Mouse (Mus musculus): ENCODE measurements at regions not wholly inside any gene's neighbourhood (a gene's known extent, or its start where the extent isn't known, plus 50 kb on each side); places are given as distances from the start of the nearest gene placed in this dataset.

- Histone ChIP-seq H3K27me3 (ENCODE audit: control insufficient read depth, insufficient read depth, low read length) (no peaks in the 10 kb centered on the region), H3K9ac (replicated peaks; ENCODE audit: low read length) (no peak overlapping the region), H3K4me3 (replicated peaks; ENCODE audit: low read depth, low read length) (no peak overlapping the region), H3K27ac (replicated peaks; ENCODE audit: low read depth, low read length) (no peak overlapping the region), H3K4me1 (ENCODE audit: control insufficient read depth, insufficient read depth, low read length) (no peaks in the 10 kb centered on the region), H3K36me3 (ENCODE audit: control insufficient read depth, insufficient read depth, low read length) (no peaks in the 10 kb centered on the region), H3K9me3 (ENCODE audit: control insufficient read depth, low read length) (no peaks in the 10 kb centered on the region), H3K4me2 (ENCODE audit: low read length) (no peak overlapping the region)
- WGBS: 62% methylated on average over 3 of the region's 3 CpGs
- ATAC-seq (ENCODE audit: low FRiP score, low TSS enrichment) (no peak), DNase-seq (peak; percentile 15)
Observed at GRCm38 (mm10) chr12:28248749-28249148, 303.4 kb downstream of the Dcdc2c start.

- Histone ChIP-seq H3K9me3 (ENCODE audit: control insufficient read depth, low read length) (no peaks in the 10 kb centered on the region), H3K27ac (replicated peaks; ENCODE audit: low read depth, low read length) (no peak overlapping the region), H3K4me2 (ENCODE audit: low read length) (no peak overlapping the region), H3K4me1 (ENCODE audit: control insufficient read depth, insufficient read depth, low read length) (no peaks in the 10 kb centered on the region), H3K36me3 (ENCODE audit: control insufficient read depth, insufficient read depth, low read length) (no peaks in the 10 kb centered on the region), H3K4me3 (replicated peaks; ENCODE audit: low read depth, low read length) (no peak overlapping the region), H3K9ac (replicated peaks; ENCODE audit: low read length) (no peak overlapping the region), H3K27me3 (ENCODE audit: control insufficient read depth, insufficient read depth, low read length) (no peaks in the 10 kb centered on the region)
- DNase-seq (no peak), ATAC-seq (ENCODE audit: low FRiP score, low TSS enrichment) (no peak)
- 96% methylated on average over 3 of the region's 3 CpGs for WGBS
Observed at GRCm38 (mm10) chr12:28248287-28248686, 303.9 kb downstream of the Dcdc2c start.

GRCm38 (mm10) chr12:28238016-28238415 lies 314.2 kb downstream of the Dcdc2c start:
- no peak overlapping the region for H3K27ac ChIP-seq (replicated peaks; ENCODE audit: low read depth, low read length)
- 90% methylated on average over 5 of the region's 5 CpGs for WGBS
- no peak overlapping the region for H3K4me2 ChIP-seq (ENCODE audit: low read length)
- H3K36me3 ChIP-seq (ENCODE audit: control insufficient read depth, insufficient read depth, low read length): no peaks in the 10 kb centered on the region
- no peak overlapping the region for H3K4me3 ChIP-seq (replicated peaks; ENCODE audit: low read depth, low read length)
- DNase-seq (no peak), ATAC-seq (ENCODE audit: low FRiP score, low TSS enrichment) (no peak)
- no peaks in the 10 kb centered on the region for H3K4me1 ChIP-seq (ENCODE audit: control insufficient read depth, insufficient read depth, low read length)
- no peaks in the 10 kb centered on the region for H3K27me3 ChIP-seq (ENCODE audit: control insufficient read depth, insufficient read depth, low read length)
- H3K9ac ChIP-seq (replicated peaks; ENCODE audit: low read length): no peak overlapping the region
- H3K9me3 ChIP-seq (ENCODE audit: control insufficient read depth, low read length): no peaks in the 10 kb centered on the region

- Histone ChIP-seq H3K27me3 (ENCODE audit: control insufficient read depth, insufficient read depth, low read length) (no peaks in the 10 kb centered on the region), H3K4me2 (ENCODE audit: low read length) (no peak overlapping the region), H3K4me1 (ENCODE audit: control insufficient read depth, insufficient read depth, low read length) (no peaks in the 10 kb centered on the region), H3K4me3 (replicated peaks; ENCODE audit: low read depth, low read length) (no peak overlapping the region), H3K9me3 (ENCODE audit: control insufficient read depth, low read length) (no peaks in the 10 kb centered on the region), H3K36me3 (ENCODE audit: control insufficient read depth, insufficient read depth, low read length) (no peaks in the 10 kb centered on the region), H3K27ac (replicated peaks; ENCODE audit: low read depth, low read length) (no peak overlapping the region), H3K9ac (replicated peaks; ENCODE audit: low read length) (no peak overlapping the region)
- WGBS: 54% methylated on average over 4 of the region's 4 CpGs
- no peak for DNase-seq
- ATAC-seq (ENCODE audit: low FRiP score, low TSS enrichment): no peak
Observed at GRCm38 (mm10) chr12:28237041-28237440, 315.2 kb downstream of the Dcdc2c start.

GRCm38 (mm10) chr12:28202847-28203246 lies 349.4 kb downstream of the Dcdc2c start:
- DNase-seq: no peak
- Histone ChIP-seq H3K4me3 (replicated peaks; ENCODE audit: low read depth, low read length) (no peak overlapping the region), H3K27me3 (ENCODE audit: control insufficient read depth, insufficient read depth, low read length) (no peaks in the 10 kb centered on the region), H3K4me2 (ENCODE audit: low read length) (no peak overlapping the region), H3K36me3 (ENCODE audit: control insufficient read depth, insufficient read depth, low read length) (no peaks in the 10 kb centered on the region), H3K9me3 (ENCODE audit: control insufficient read depth, low read length) (no peaks in the 10 kb centered on the region), H3K4me1 (ENCODE audit: control insufficient read depth, insufficient read depth, low read length) (no peaks in the 10 kb centered on the region), H3K27ac (replicated peaks; ENCODE audit: low read depth, low read length) (no peak overlapping the region), H3K9ac (replicated peaks; ENCODE audit: low read length) (no peak overlapping the region)
- ATAC-seq (ENCODE audit: low FRiP score, low TSS enrichment): no peak
- 96% methylated on average over 1 of the region's 1 CpGs for WGBS

- DNase-seq: no peak
- peaks cover 13% of the 10 kb centered on the region; the same call in 1 of the 2 replicates for H3K9me3 ChIP-seq (ENCODE audit: control insufficient read depth, low read length)
- no peaks in the 10 kb centered on the region for H3K27me3 ChIP-seq (ENCODE audit: control insufficient read depth, insufficient read depth, low read length)
- no peaks in the 10 kb centered on the region for H3K36me3 ChIP-seq (ENCODE audit: control insufficient read depth, insufficient read depth, low read length)
- ATAC-seq (ENCODE audit: low FRiP score, low TSS enrichment): no peak
- no peak overlapping the region for H3K4me3 ChIP-seq (replicated peaks; ENCODE audit: low read depth, low read length)
- H3K4me2 ChIP-seq (ENCODE audit: low read length): no peak overlapping the region
- no peaks in the 10 kb centered on the region for H3K4me1 ChIP-seq (ENCODE audit: control insufficient read depth, insufficient read depth, low read length)
- H3K9ac ChIP-seq (replicated peaks; ENCODE audit: low read length): no peak overlapping the region
- H3K27ac ChIP-seq (replicated peaks; ENCODE audit: low read depth, low read length): no peak overlapping the region
Observed at GRCm38 (mm10) chr12:28186695-28187094, 365.5 kb downstream of the Dcdc2c start.

GRCm38 (mm10) chr12:28181265-28181664 lies 370.9 kb downstream of the Dcdc2c start:
- Histone ChIP-seq H3K4me2 (ENCODE audit: low read length) (no peak overlapping the region), H3K9me3 (ENCODE audit: control insufficient read depth, low read length) (no peaks in the 10 kb centered on the region), H3K4me1 (ENCODE audit: control insufficient read depth, insufficient read depth, low read length) (no peaks in the 10 kb centered on the region), H3K27ac (replicated peaks; ENCODE audit: low read depth, low read length) (no peak overlapping the region), H3K27me3 (ENCODE audit: control insufficient read depth, insufficient read depth, low read length) (no peaks in the 10 kb centered on the region), H3K4me3 (replicated peaks; ENCODE audit: low read depth, low read length) (no peak overlapping the region), H3K36me3 (ENCODE audit: control insufficient read depth, insufficient read depth, low read length) (no peaks in the 10 kb centered on the region), H3K9ac (replicated peaks; ENCODE audit: low read length) (no peak overlapping the region)
- DNase-seq (no peak), ATAC-seq (ENCODE audit: low FRiP score, low TSS enrichment) (no peak)
- 79% methylated on average over 2 of the region's 2 CpGs for WGBS

- ATAC-seq (ENCODE audit: low FRiP score, low TSS enrichment) (no peak), DNase-seq (no peak)
- H3K27me3 ChIP-seq (ENCODE audit: control insufficient read depth, insufficient read depth, low read length): no peaks in the 10 kb centered on the region
- H3K9me3 ChIP-seq (ENCODE audit: control insufficient read depth, low read length): no peaks in the 10 kb centered on the region
- no peaks in the 10 kb centered on the region for H3K4me1 ChIP-seq (ENCODE audit: control insufficient read depth, insufficient read depth, low read length)
- 71% methylated on average over 3 of the region's 3 CpGs for WGBS
- no peak overlapping the region for H3K4me2 ChIP-seq (ENCODE audit: low read length)
- no peak overlapping the region for H3K4me3 ChIP-seq (replicated peaks; ENCODE audit: low read depth, low read length)
- no peak overlapping the region for H3K9ac ChIP-seq (replicated peaks; ENCODE audit: low read length)
- H3K27ac ChIP-seq (replicated peaks; ENCODE audit: low read depth, low read length): no peak overlapping the region
- no peaks in the 10 kb centered on the region for H3K36me3 ChIP-seq (ENCODE audit: control insufficient read depth, insufficient read depth, low read length)
Observed at GRCm38 (mm10) chr12:28176016-28176415, 376.2 kb downstream of the Dcdc2c start.

- ATAC-seq (ENCODE audit: low FRiP score, low TSS enrichment): no peak
- no peaks in the 10 kb centered on the region for H3K9me3 ChIP-seq (ENCODE audit: control insufficient read depth, low read length)
- no peak overlapping the region for H3K27ac ChIP-seq (replicated peaks; ENCODE audit: low read depth, low read length)
- H3K9ac ChIP-seq (replicated peaks; ENCODE audit: low read length): no peak overlapping the region
- H3K4me3 ChIP-seq (replicated peaks; ENCODE audit: low read depth, low read length): no peak overlapping the region
- H3K4me1 ChIP-seq (ENCODE audit: control insufficient read depth, insufficient read depth, low read length): no peaks in the 10 kb centered on the region
- DNase-seq: no peak
- no peaks in the 10 kb centered on the region for H3K27me3 ChIP-seq (ENCODE audit: control insufficient read depth, insufficient read depth, low read length)
- no peaks in the 10 kb centered on the region for H3K36me3 ChIP-seq (ENCODE audit: control insufficient read depth, insufficient read depth, low read length)
- H3K4me2 ChIP-seq (ENCODE audit: low read length): no peak overlapping the region
Observed at GRCm38 (mm10) chr12:28174078-28174477, 378.1 kb downstream of the Dcdc2c start.
